Mouse (Mus musculus): Measurements from ENCODE around the gene B3gnt9. TPM values are rescaled to one million over a fixed set of nuclear protein-coding genes. Genes with fewer than 3 reads are reported as not detected.

B3gnt9 gene
- total and polyA plus RNA-seq, 3 experiments = 2.7 to 4.7 TPM; not detected in 1

DNA sequence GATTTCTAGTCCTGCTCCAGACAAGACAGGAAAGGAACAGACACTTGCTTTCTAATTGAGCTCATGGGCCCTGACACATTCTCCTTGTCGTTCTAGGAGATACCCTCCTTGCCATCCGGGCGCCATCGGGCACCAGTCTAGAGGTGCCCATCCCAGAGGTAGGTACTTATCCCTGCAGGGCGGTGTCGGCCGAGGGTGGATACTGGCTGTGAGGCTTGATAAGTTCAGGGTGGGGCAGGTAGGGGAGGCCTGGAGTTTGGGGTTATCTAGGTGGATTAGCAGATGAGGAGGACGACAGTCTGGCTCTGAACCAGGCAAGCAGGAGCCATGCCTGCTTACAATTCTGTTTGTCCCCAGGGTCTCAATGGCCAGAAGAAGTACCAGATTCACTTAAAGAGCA, 45.0 kb upstream of the B3gnt9 start (continued):
- TF ChIP-seq MXI1 (IDR thresholded peaks at IDR 0.05; ENCODE audit: low read depth, low read length) (no peak), ZMIZ1 (IDR thresholded peaks at IDR 0.05; ENCODE audit: low read depth, low read length) (no peak), GABPA (IDR thresholded peaks at IDR 0.05; ENCODE audit: low read depth, low read length) (no peak), BHLHE40 (IDR thresholded peaks at IDR 0.05; ENCODE audit: borderline replicate concordance, low read depth, low read length) (no peak), RCOR1 (IDR thresholded peaks at IDR 0.05; ENCODE audit: low read depth, low read length) (peak; percentile 17; the same call in 1 of the 2 replicates), POLR2A (IDR thresholded peaks at IDR 0.05; ENCODE audit: control insufficient read depth in 1 of 2, insufficient read depth in 1 of 2, low read depth in 1 of 2, low read length in 2 of 2, poor library complexity in 1 of 2) (peak in 1 of 2 experiments; percentile 9; a peak in 1 of 4 replicates)

DNA sequence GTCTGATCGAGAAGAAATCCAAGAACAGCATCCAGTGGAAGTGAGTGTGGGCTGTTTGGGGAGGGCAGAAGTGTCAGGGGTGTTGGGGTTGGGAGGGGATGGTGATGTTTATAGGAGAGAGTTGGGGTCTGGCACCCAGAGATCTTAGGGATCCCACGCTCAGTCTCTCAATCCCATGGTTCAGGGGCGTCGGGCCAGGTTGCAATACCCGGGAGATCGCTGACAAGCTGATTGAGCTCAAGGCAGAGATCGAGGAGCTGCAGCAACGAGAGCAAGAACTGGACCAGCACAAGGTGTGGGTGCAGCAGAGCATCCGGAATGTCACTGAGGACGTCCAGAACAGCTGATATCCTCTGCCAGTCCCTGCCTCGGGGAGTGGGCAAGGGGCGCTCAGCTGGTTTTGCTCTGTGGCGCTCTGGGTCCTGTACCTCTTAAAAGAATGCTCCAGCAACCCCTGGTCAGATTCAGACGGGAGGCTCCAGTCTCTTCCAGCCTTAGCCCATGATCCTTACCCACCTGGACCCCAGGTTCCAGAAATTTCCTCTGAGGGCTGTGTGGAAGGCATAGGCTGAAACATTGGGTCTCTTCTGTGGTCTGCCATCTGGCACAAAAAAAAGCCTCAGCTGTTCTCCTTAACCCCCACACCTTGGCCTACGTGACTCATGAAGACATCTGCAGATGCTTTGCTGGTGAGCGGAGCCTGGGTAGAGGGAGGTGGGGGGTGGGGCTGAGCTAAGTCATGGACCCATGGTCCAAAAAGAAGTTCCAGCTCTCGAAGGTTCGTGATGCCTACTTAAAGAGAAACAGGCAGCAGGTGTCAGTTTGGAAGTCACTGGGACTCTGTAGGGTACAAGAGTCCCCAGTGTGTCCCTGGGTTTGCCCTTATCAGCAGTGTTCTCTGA, 43.6 kb upstream of the B3gnt9 start:
- Histone ChIP-seq H3K36me3 (ENCODE audit: control insufficient read depth in 1 of 2, insufficient read depth in 2 of 2, low read length in 2 of 2) (peaks cover 18 to 38% of the 10 kb centered on the region in 2 experiments), H3K27ac (ENCODE audit: control insufficient read depth, low read depth, low read length) (peak overlapping the region; percentile 70), H3K27me3 (ENCODE audit: control insufficient read depth in 1 of 2, insufficient read depth in 2 of 2, low read length in 2 of 2) (no peaks in the 10 kb centered on the region), H3K4me3 (ENCODE audit: control insufficient read depth in 1 of 2, insufficient read depth in 1 of 2, low read depth in 2 of 2, low read length in 2 of 2) (peak overlapping the region; percentile 86), H3K4me1 (ENCODE audit: control insufficient read depth in 1 of 2, insufficient read depth in 2 of 2, low read length in 2 of 2) (peaks cover 11 to 34% of the 10 kb centered on the region in 2 experiments), H3K9ac (ENCODE audit: control insufficient read depth, low read depth, low read length, poor library complexity, severe bottlenecking) (peak overlapping the region; percentile 97), H3K79me2 (ENCODE audit: control insufficient read depth, insufficient read depth, low read length, poor library complexity) (peaks cover 34% of the 10 kb centered on the region), H3K9me3 (replicated peaks; ENCODE audit: insufficient read depth, low read length) (no peaks in the 10 kb centered on the region)
- peak; percentile 55 for DNase-seq (ENCODE audit: low read depth, low spot score)
- TF ChIP-seq CHD1 (IDR thresholded peaks at IDR 0.05; ENCODE audit: low read depth, low read length) (no peak), MAX (IDR thresholded peaks at IDR 0.05; ENCODE audit: low read length) (peak; percentile 36; the same call in 1 of the 2 replicates), MXI1 (IDR thresholded peaks at IDR 0.05; ENCODE audit: low read depth, low read length) (peak; percentile 61; the same call in 1 of the 2 replicates), RCOR1 (IDR thresholded peaks at IDR 0.05; ENCODE audit: low read depth, low read length) (no peak), SMC3 (IDR thresholded peaks at IDR 0.05; ENCODE audit: low read depth, low read length) (no peak)

DNA sequence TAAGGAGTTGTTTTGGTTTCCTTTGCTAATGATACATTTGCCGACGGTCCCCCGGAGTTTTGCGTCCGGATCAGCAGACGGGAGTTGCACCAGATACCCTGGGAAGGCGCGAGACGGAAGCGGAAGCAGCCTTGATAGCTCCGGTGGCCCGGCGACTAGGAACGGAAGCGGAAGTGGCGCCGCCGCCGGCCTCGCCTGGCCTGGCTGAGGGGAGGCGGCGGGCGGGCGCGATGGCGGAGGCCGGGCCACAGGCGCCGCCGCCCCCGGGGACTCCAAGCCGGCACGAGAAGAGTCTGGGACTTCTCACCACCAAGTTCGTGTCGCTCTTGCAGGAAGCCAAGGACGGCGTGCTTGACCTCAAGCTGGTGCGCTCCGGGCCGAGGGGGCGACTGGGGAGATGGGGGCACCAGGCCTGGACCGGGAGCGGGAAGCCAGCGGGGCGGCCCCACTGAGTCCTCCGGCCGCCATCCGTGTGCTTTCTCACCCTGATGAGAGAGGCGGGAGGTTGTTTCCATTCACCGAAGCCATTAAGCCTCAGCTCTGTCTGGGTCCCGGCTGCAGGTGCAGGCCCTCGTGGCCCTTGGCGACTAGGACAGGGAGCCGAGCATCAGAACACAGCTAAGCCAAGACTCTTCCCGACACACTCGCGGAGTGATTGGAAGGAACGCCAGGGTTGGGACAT, 42.7 kb upstream of the B3gnt9 start, which contains the start of gene E2f4:
E2f4 (plus strand) TSS at position 153 of the 682 bp plus-strand sequence.
- Histone ChIP-seq H3K4me3 (ENCODE audit: control insufficient read depth in 1 of 2, insufficient read depth in 1 of 2, low read depth in 2 of 2, low read length in 2 of 2) (peak within 1 kb of the TSS; percentile 86), H3K9me3 (replicated peaks; ENCODE audit: insufficient read depth, low read length) (no peaks in the 10 kb centered on the region), H3K36me3 (ENCODE audit: control insufficient read depth in 1 of 2, insufficient read depth in 2 of 2, low read length in 2 of 2) (peaks cover 15 to 33% of the 10 kb centered on the region in 2 experiments), H3K27ac (ENCODE audit: control insufficient read depth, low read depth, low read length) (peak within 1 kb of the TSS; percentile 70), H3K79me2 (ENCODE audit: control insufficient read depth, insufficient read depth, low read length, poor library complexity) (peaks cover 34% of the 10 kb centered on the region), H3K4me1 (ENCODE audit: control insufficient read depth in 1 of 2, insufficient read depth in 2 of 2, low read length in 2 of 2) (peaks cover 11 to 27% of the 10 kb centered on the region in 2 experiments), H3K9ac (ENCODE audit: control insufficient read depth, low read depth, low read length, poor library complexity, severe bottlenecking) (peak within 1 kb of the TSS; percentile 97), H3K27me3 (ENCODE audit: control insufficient read depth in 1 of 2, insufficient read depth in 2 of 2, low read length in 2 of 2) (no peaks in the 10 kb centered on the region)
- peak; percentile 45; the same call in 1 of the 2 replicates for TF ChIP-seq MAX (IDR thresholded peaks at IDR 0.05; ENCODE audit: low read length)
- 0 out of 2 replicates have a peak, but pooled peaks have one; percentile 22 for TF ChIP-seq MYC (IDR thresholded peaks at IDR 0.05; ENCODE audit: low read depth, low read length)
- TF ChIP-seq ZC3H11A (IDR thresholded peaks at IDR 0.05; ENCODE audit: low read depth, low read length) = no peak
- TF ChIP-seq SIN3A (IDR thresholded peaks at IDR 0.05; ENCODE audit: low read length) = peak; percentile 95
- no peak for TF ChIP-seq RAD21 (IDR thresholded peaks at IDR 0.05; ENCODE audit: low read depth, low read length)
- peak; percentile 87 to 95 for TF ChIP-seq POLR2A (IDR thresholded peaks at IDR 0.05; ENCODE audit: control insufficient read depth in 1 of 2, insufficient read depth in 1 of 2, low read depth in 1 of 2, low read length in 2 of 2, poor library complexity in 1 of 2)
- TF ChIP-seq MAZ (IDR thresholded peaks at IDR 0.05; ENCODE audit: low read depth, low read length) = peak; percentile 43; the same call in 1 of the 2 replicates
- no peak for TF ChIP-seq NRF1 (IDR thresholded peaks at IDR 0.05; ENCODE audit: insufficient read depth, low read depth, low read length, poor library complexity, severe bottlenecking)
- TF ChIP-seq HCFC1 (IDR thresholded peaks at IDR 0.05; ENCODE audit: low read depth, low read length) = peak; percentile 92
- TF ChIP-seq CHD2 (IDR thresholded peaks at IDR 0.05; ENCODE audit: low read length) = no peak
- peak; percentile 99 for TF ChIP-seq ELF1 (IDR thresholded peaks at IDR 0.05; ENCODE audit: low read depth, low read length)
- TF ChIP-seq EP300 (IDR thresholded peaks at IDR 0.05; ENCODE audit: low read depth in 1 of 2, low read length in 2 of 2) = peak in 1 of 2 experiments; percentile 25; a peak in 1 of 4 replicates
- peak; percentile 60; the same call in 1 of the 2 replicates for TF ChIP-seq KAT2A (conservative IDR thresholded peaks at IDR 0.05; ENCODE audit: low read depth, low read length)
- TF ChIP-seq MXI1 (IDR thresholded peaks at IDR 0.05; ENCODE audit: low read depth, low read length) = peak; percentile 76
- peak; percentile 49; the same call in 1 of the 2 replicates for TF ChIP-seq TBP (IDR thresholded peaks at IDR 0.05; ENCODE audit: low read depth, low read length)
- no peak for TF ChIP-seq RCOR1 (IDR thresholded peaks at IDR 0.05; ENCODE audit: low read depth, low read length)
- TF ChIP-seq TCF12 (IDR thresholded peaks at IDR 0.05; ENCODE audit: low read depth, low read length) = peak; percentile 76
- TF ChIP-seq ETS1 (IDR thresholded peaks at IDR 0.05; ENCODE audit: low read depth, low read length) = 0 out of 2 replicates have a peak, but pooled peaks have one; percentile 43
- TF ChIP-seq ZMIZ1 (IDR thresholded peaks at IDR 0.05; ENCODE audit: low read depth, low read length) = peak; percentile 29; the same call in 1 of the 2 replicates
- peak; percentile 84 for TF ChIP-seq NELFE (IDR thresholded peaks at IDR 0.05; ENCODE audit: low read depth, low read length)
- peak; percentile 96 for DNase-seq (ENCODE audit: low read depth, low spot score)

Measured in MEL (cell line).